ENCODE assay signal across 17 mouse cellular contexts in the genomic region with DNA sequence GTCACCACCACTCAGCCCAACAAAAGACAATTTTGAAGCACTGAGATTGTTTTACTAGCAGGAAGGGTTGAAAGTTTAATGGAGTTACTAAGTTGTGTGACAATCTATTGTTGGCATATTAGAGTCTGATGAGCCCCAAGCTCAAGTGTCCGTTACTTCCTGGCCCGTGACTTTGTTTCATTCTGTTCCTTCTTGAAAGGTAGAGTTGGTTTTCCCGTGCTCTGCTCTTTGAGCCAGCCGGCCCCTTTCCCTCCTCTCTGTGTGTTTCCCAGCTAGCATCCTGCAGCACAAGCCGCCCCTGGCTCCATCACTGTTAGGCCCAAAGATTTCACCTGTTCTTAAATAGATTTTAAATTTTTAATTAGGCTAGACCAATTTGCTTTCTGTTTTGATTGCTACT. TPM values are rescaled to one million over a fixed set of nuclear protein-coding genes. Genes with fewer than 3 reads are reported as not detected.
"Had no signal": no experiment of that assay in that cellular context is flagged by ENCODE, and none has a peak within 500 bp of the region (broad histone marks: within the 10 kb centered on the region; RNA-seq: fewer than 3 reads in every experiment).

No protein-coding gene starts in this region.

- H3K4me3 ChIP-seq: neural tube, embryonic 13.5 days; neural tube, embryonic 15.5 days; stomach, embryonic 15.5 days had no signal

- H3K36me3 ChIP-seq: neural tube, embryonic 13.5 days; neural tube, embryonic 15.5 days; stomach, embryonic 15.5 days had no signal

- H3K27me3 ChIP-seq: neural tube, embryonic 13.5 days; neural tube, embryonic 15.5 days; stomach, embryonic 15.5 days had no signal

- DNase-seq: retina, postnatal 1 day; right cerebral cortex, adult 18-20 months; right cerebral cortex, postnatal 14 days; right cerebral cortex, postnatal 25 days; right cerebral cortex, postnatal 4 days; spleen, adult 18-20 months; thymus, adult 18-20 months; thymus, adult 2 months; thymus, postnatal 14 days; thymus, postnatal 25 days; thymus, postnatal 36 days; thymus, postnatal 4 days had no signal

- H3K9ac ChIP-seq: neural tube, embryonic 13.5 days; neural tube, embryonic 15.5 days; stomach, embryonic 15.5 days had no signal

- H3K4me2 ChIP-seq: neural tube, embryonic 13.5 days; neural tube, embryonic 15.5 days; stomach, embryonic 15.5 days had no signal

- H3K4me1 ChIP-seq: stomach, embryonic 15.5 days had no signal

- H3K27ac ChIP-seq: neural tube, embryonic 13.5 days; neural tube, embryonic 15.5 days; stomach, embryonic 15.5 days; stomach, postnatal 0 days had no signal

- H3K9me3 ChIP-seq: neural tube, embryonic 13.5 days; neural tube, embryonic 15.5 days; stomach, embryonic 15.5 days had no signal

RNA-seq across cellular contexts. Expression of gene Enox1, which starts 26.9 kb away (rescaled TPM):
- total RNA-seq: neutrophil, adult 5-6 weeks had no signal
